Mouse (Mus musculus) lung, postnatal 36 days (tissue): Measurements from ENCODE around the gene Tank.

Source experiments
- DNase-seq: peaks from one replicate; pipeline ENCODE4 v3.0.0; 2022; ENCODE audit warnings: mixed read lengths

Gene Tank

GRCm38 (mm10) chr2:61656421-61657411, 78.3 kb downstream of the Tank start:
- DNase-seq: peak; percentile 38

DNA sequence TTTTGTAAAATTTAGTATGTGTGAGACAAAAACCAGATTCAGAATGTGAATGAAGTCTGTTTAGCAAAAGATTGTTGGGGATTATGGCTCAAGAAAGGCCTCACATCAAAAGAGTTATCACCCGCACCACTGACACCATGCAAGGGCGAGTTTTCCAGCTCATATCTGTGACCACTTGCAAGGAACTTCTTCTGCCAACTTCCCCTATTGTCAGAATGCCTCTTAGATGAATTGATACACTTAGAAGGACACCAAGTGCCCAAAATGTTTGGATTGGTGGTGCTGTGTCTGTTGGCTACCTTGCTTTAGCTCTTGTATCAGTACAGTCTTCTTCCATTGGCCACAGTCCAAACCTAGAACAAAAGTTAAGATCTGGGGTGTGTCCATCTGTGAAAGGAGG, 80.9 kb downstream of the Tank start:
- DNase-seq: no peak

DNA sequence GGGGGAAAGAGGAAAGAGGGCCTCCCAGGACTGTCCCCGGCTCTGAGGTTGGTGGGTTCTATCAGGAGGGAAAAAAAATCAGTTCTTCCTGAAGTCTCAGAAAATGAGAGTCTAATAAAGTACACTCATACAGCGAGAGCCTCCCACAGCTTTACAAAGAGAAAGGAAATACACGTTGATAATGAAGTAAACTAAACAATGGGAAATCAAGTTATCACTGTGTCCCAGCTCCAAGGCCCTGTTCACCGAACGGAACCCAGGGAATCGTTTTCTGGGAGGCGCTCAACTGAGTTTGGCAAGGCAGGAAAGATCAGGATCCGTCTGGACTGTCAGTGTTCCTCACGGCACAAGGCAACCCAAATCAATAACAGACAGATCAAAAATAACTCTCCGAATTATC, 84.4 kb downstream of the Tank start:
- peak; percentile 12 for DNase-seq

DNA sequence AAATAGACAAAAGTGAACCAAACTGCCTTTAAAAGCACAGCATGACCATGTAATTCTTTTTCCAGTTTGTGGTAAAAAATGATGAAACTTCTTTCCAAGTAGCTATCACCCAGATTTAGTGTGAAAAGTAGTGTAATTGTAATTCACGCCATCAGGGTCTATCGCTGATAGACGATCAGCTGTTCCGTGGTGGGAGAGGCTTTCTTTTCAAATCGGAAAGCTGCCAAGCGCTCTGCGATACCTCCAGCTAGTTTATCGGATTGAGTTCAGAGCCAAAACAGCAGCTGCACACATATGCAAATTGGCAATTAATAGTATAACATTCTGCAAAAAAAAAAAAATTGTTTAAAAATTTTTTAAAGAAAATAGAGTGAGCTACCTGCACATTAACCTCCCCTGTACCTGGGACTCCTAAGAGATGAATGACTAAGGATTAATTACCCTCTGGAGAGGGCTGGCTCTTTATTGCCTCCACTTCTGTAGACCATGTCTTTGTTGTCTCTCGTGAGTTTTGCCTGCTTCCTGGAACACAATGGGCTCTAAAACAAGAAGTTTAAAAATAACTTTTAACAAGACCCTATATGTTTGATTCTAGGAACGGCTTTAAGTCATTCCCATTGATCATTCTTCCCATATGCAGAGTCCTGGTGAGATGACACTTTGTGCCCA, 85.3 kb downstream of the Tank start:
- DNase-seq: no peak

DNA sequence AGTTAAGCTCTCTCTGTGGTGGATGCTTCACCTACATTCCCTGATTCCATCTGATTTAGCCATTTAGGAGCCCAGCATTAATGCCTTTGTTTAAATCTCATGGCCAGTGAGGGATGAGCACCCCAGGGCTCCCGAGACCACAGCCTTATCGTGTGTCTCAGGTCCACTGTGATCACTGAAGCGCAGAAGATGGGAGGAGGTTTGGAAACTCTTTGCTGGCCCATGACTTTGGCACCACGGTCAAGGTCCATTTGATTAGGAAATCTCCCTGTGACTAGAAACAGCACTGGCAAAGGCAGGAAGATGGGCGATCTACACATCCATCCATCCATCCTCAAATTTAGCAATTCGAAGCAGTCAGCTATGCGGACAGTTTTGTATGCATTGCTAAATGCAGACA, 89.0 kb downstream of the Tank start:
- no peak for DNase-seq

DNA sequence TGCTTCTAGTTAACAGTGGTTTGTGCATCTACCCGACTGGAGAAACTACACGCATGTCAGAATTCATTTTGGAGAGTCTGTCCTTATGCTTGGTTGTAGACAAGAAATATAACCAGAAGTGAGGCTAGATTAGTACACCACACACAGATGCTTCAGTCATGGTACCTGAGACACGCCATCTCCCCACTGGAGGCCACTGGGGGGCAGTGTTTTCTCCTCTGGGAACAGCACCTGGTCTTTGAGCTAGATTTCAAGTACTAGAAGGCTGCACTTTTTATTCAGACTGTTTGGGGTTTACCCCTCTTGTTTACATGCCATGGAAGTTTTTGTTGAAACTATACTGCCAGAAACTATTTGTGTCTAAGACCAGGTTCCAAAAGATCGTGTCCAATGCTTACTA, 89.9 kb downstream of the Tank start:
- DNase-seq: peak; percentile 73

GRCm38 (mm10) chr2:61674555-61674954, 96.2 kb downstream of the Tank start:
- no peak for DNase-seq

- no peak for DNase-seq
Observed at GRCm38 (mm10) chr2:61681572-61681971, 103.2 kb downstream of the Tank start.

DNA sequence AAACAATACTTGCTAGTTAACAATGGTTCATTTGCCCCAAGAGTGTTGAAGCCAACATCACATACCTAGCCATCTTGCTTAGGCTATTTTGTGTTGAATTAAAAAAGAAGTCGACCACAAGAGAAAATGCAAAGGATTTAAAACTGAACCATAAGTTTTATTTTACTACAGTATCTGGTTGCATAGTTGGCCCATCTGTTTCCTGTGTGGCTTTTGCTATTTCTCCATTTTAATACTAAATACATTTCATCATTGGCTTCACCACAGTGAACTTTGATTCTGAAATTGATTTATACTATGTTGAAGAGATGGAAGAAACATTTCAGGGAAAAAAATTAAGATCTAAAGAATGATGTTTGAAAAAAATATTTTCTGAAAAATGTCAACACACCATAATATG, 108.1 kb downstream of the Tank start:
- no peak for DNase-seq

GRCm38 (mm10) chr2:61689086-61689485, 110.7 kb downstream of the Tank start:
- DNase-seq: no peak
